In genomic region chr7:80035086-80035485, GRCm38 (mm10) we compare ENCODE assay signal across 13 mouse cellular contexts. TPM values are rescaled to one million over a fixed set of nuclear protein-coding genes. Genes with fewer than 3 reads are reported as not detected.
DNase-seq lines count a peak whose midpoint lies in the region; ATAC-seq lines count a peak whose summit lies in the region.
"Had no signal": no experiment of that assay in that cellular context is flagged by ENCODE, and none has a peak within 500 bp of the region (broad histone marks: within the 10 kb centered on the region; RNA-seq: fewer than 3 reads in every experiment).

No protein-coding gene starts in this region.

- peaks cover 7% of the 10 kb centered on the region; the same call in 1 of the 2 replicates for H3K36me3 ChIP-seq in heart, embryonic 12.5 days
- peaks cover 38% of the 10 kb centered on the region for H3K36me3 ChIP-seq in midbrain, embryonic 10.5 days
- no peaks in the 10 kb centered on the region for H3K36me3 ChIP-seq in midbrain, embryonic 15.5 days (replicated peaks)
- H3K36me3 ChIP-seq in limb, embryonic 15.5 days = no peaks in the 10 kb centered on the region
- no peaks in the 10 kb centered on the region for H3K36me3 ChIP-seq in hindbrain, embryonic 12.5 days
- H3K36me3 ChIP-seq: neural tube, embryonic 13.5 days had no signal

- H3K27ac ChIP-seq in heart, embryonic 12.5 days (ENCODE audit: poor library complexity, severe bottlenecking) = peak overlapping the region; percentile 81
- H3K27ac ChIP-seq in midbrain, embryonic 10.5 days (replicated peaks) = 0 out of 2 replicates have a peak overlapping the region, but pooled peaks have one; percentile 38
- H3K27ac ChIP-seq in midbrain, embryonic 15.5 days = no peak overlapping the region
- H3K27ac ChIP-seq in limb, embryonic 15.5 days = peak overlapping the region; percentile 78; the same call in 1 of the 2 replicates
- no peak overlapping the region for H3K27ac ChIP-seq in hindbrain, embryonic 12.5 days
- H3K27ac ChIP-seq: layer of hippocampus, adult 2 months had no signal

- WGBS in heart, embryonic 12.5 days = 53% methylated on average over 6 of the region's 6 CpGs
- 65% methylated on average over 6 of the region's 6 CpGs for WGBS in midbrain, embryonic 10.5 days
- WGBS in midbrain, embryonic 15.5 days = 65% methylated on average over 6 of the region's 6 CpGs
- WGBS in limb, embryonic 15.5 days = 62% methylated on average over 6 of the region's 6 CpGs
- WGBS in hindbrain, embryonic 12.5 days = 78% methylated on average over 6 of the region's 6 CpGs

- no peak for ATAC-seq in heart, embryonic 12.5 days (ENCODE audit: insufficient number of reproducible peaks, low FRiP score)
- ATAC-seq in midbrain, embryonic 15.5 days (replicated peaks) = no peak
- no peak for ATAC-seq in limb, embryonic 15.5 days (ENCODE audit: insufficient number of reproducible peaks, low FRiP score, low TSS enrichment, low read depth)
- ATAC-seq in hindbrain, embryonic 12.5 days (ENCODE audit: low FRiP score) = no peak
- ATAC-seq: hindbrain, embryonic 16.5 days had no signal

- H3K9me3 ChIP-seq in heart, embryonic 12.5 days (replicated peaks) = no peaks in the 10 kb centered on the region
- no peaks in the 10 kb centered on the region for H3K9me3 ChIP-seq in midbrain, embryonic 10.5 days (replicated peaks)
- no peaks in the 10 kb centered on the region for H3K9me3 ChIP-seq in midbrain, embryonic 15.5 days
- no peaks in the 10 kb centered on the region for H3K9me3 ChIP-seq in limb, embryonic 15.5 days
- no peaks in the 10 kb centered on the region for H3K9me3 ChIP-seq in hindbrain, embryonic 12.5 days (replicated peaks)
- H3K9me3 ChIP-seq: neural tube, embryonic 13.5 days had no signal

- peaks cover 73% of the 10 kb centered on the region for H3K4me1 ChIP-seq in heart, embryonic 12.5 days (replicated peaks)
- H3K4me1 ChIP-seq in midbrain, embryonic 10.5 days = peaks cover 76% of the 10 kb centered on the region
- peaks cover 19% of the 10 kb centered on the region for H3K4me1 ChIP-seq in midbrain, embryonic 15.5 days
- H3K4me1 ChIP-seq in limb, embryonic 15.5 days = peaks cover 43% of the 10 kb centered on the region
- H3K4me1 ChIP-seq in hindbrain, embryonic 12.5 days = peaks cover 49% of the 10 kb centered on the region

- intact Hi-C loops in heart, postnatal 25 days (cut with DNase I) = no loop called here

- H3K4me3 ChIP-seq in heart, embryonic 12.5 days = no peak overlapping the region
- H3K4me3 ChIP-seq in midbrain, embryonic 10.5 days = no peak overlapping the region
- H3K4me3 ChIP-seq in midbrain, embryonic 15.5 days = no peak overlapping the region
- H3K4me3 ChIP-seq in limb, embryonic 15.5 days = no peak overlapping the region
- no peak overlapping the region for H3K4me3 ChIP-seq in hindbrain, embryonic 12.5 days
- H3K4me3 ChIP-seq: layer of hippocampus, adult 2 months; neural tube, embryonic 13.5 days had no signal

- H3K27me3 ChIP-seq in heart, embryonic 12.5 days (replicated peaks) = no peaks in the 10 kb centered on the region
- H3K27me3 ChIP-seq in midbrain, embryonic 10.5 days (ENCODE audit: low read depth, poor library complexity, severe bottlenecking) = no peaks in the 10 kb centered on the region
- no peaks in the 10 kb centered on the region for H3K27me3 ChIP-seq in midbrain, embryonic 15.5 days (replicated peaks)
- H3K27me3 ChIP-seq in limb, embryonic 15.5 days = no peaks in the 10 kb centered on the region
- H3K27me3 ChIP-seq in hindbrain, embryonic 12.5 days = no peaks in the 10 kb centered on the region
- H3K27me3 ChIP-seq: neural tube, embryonic 13.5 days; Patski had no signal

- H3K4me2 ChIP-seq in heart, embryonic 12.5 days = peak overlapping the region; percentile 26; the same call in 1 of the 2 replicates
- no peak overlapping the region for H3K4me2 ChIP-seq in midbrain, embryonic 15.5 days
- H3K4me2 ChIP-seq in limb, embryonic 15.5 days = no peak overlapping the region
- H3K4me2 ChIP-seq in hindbrain, embryonic 12.5 days (replicated peaks) = no peak overlapping the region
- H3K4me2 ChIP-seq: neural tube, embryonic 13.5 days had no signal

- DNase-seq in heart, postnatal 25 days (ENCODE audit: low spot score) = no peak
- DNase-seq in midbrain, embryonic 10.5 days (ENCODE audit: low spot score) = no peak
- DNase-seq in frontal cortex, postnatal 25 days (ENCODE audit: low spot score in 2 of 2) = no peak
- no peak for DNase-seq in ovary, postnatal 36 days (ENCODE audit: low spot score)
- DNase-seq: cerebellum, adult 11 months had no signal

- no peak overlapping the region for H3K9ac ChIP-seq in heart, embryonic 12.5 days
- no peak overlapping the region for H3K9ac ChIP-seq in midbrain, embryonic 15.5 days
- H3K9ac ChIP-seq in limb, embryonic 15.5 days = no peak overlapping the region
- no peak overlapping the region for H3K9ac ChIP-seq in hindbrain, embryonic 12.5 days
- H3K9ac ChIP-seq: neural tube, embryonic 13.5 days had no signal

RNA-seq across cellular contexts. Expression of gene Zfp710, which starts 10.5 kb away (rescaled TPM):
- polyA plus RNA-seq in heart, embryonic 12.5 days (2016; fragmentation: Nextera tagmentation; extraction: Ambion mirVana) = 13.5 and 13.7 TPM in 2 replicates
- 10 to 100 TPM; 27.7 to 29.9 TPM for total RNA-seq in heart, postnatal 25 days (2021)
- 32.7 and 34.2 TPM in 2 replicates for polyA plus RNA-seq in midbrain, embryonic 10.5 days (2016; fragmentation: Nextera tagmentation; extraction: Ambion mirVana)
- 18.0 and 18.6 TPM in 2 replicates for polyA plus RNA-seq in midbrain, embryonic 15.5 days (2015; fragmentation: Nextera tagmentation; extraction: Ambion mirVana)
- 16.9 and 18.9 TPM in 2 replicates for polyA plus RNA-seq in limb, embryonic 15.5 days (2015; fragmentation: Nextera tagmentation; extraction: Ambion mirVana)
- 26.0 and 26.4 TPM in 2 replicates for polyA plus RNA-seq in hindbrain, embryonic 12.5 days (2016; fragmentation: Nextera tagmentation; extraction: Ambion mirVana)

Comparison
In these comparisons a context has a peak if more than half of its experiments do, and no peak if none do; other contexts are left out.
1. H3K27ac ChIP-seq: peak in heart, embryonic 12.5 days (single experiment), midbrain, embryonic 10.5 days (single experiment) and limb, embryonic 15.5 days (single experiment); none in midbrain, embryonic 15.5 days (single experiment) and hindbrain, embryonic 12.5 days (single experiment).